Mouse (Mus musculus): ENCODE measurements around the gene Vmo1.

DNA sequence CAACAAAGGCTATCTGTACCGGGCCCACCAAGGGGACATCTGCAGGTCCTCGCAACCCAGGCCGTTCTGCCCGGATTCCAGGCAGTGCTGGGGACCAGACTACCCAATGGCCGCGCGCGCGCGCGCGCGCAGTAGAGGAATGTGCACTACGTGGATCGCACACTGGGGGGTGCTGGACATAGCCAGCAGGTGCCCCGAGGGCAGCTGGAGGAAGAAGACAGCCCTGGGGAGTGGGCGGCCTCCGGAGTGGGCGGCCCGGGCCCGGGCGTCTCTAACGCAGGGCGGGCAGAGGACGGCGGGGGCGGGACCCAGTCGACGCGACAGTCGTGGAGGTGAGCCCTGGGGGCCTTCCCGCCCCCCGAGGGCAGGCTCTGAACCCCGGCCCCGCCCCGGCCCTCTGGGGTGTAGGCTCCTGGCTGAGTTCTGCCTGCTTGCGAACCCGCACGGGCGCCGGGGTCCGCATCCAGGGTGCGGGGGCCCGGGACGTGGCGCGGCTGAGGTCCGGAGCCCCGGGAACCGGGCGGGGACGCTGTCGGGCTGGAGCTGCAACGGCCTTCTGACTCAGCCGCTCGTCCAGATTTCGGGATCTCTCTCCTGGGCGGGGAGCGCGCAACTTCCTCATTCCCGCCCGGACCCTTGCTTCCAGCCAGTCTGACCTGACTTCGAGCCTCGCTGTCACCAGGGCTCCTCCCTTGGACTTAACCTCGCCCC is 25.6 kb upstream of the Vmo1 start, which contains the start of gene Pld2:
- peak; percentile 65 for TF ChIP-seq CTCF (IDR thresholded peaks at IDR 0.05; ENCODE audit: low read depth)
- no peak for TF ChIP-seq EP300 (IDR thresholded peaks at IDR 0.05; ENCODE audit: low read depth)
